Mouse (Mus musculus): ENCODE results near the gene Nfu1. TPM values are rescaled to one million over a fixed set of nuclear protein-coding genes. Genes with fewer than 3 reads are reported as not detected.
A peak's percentile ranks its signal among the peaks of the same experiment; 100 is the strongest.
"Not testable (repeated sequence)": the region's sequence is repeated elsewhere in the genome, so short reads cannot be mapped to it uniquely, and the experiment has no call there.

Nfu1 gene
- polyA plus RNA-seq, 1 experiment, result 130 TPM

GRCm38 (mm10) chr6:87042004-87042336 lies 32.9 kb downstream of the Nfu1 start:
- no peak for DNase-seq
- TF ChIP-seq CTCF (IDR thresholded peaks at IDR 0.05; ENCODE audit: borderline replicate concordance, insufficient read depth, low read depth, low read length), result no peak
- Histone ChIP-seq H3K4me3 (replicated peaks; ENCODE audit: insufficient read depth, low read depth, low read length) (peak overlapping the region; percentile 77), H3K27me3 (ENCODE audit: control insufficient read depth, insufficient read depth, low read length) (no peaks in the 10 kb centered on the region), H3K4me1 (ENCODE audit: control insufficient read depth, insufficient read depth, low read length) (peaks cover 6% of the 10 kb centered on the region), H3K27ac (ENCODE audit: insufficient read depth, low read length) (peak overlapping the region; percentile 99)
- under 1% methylated on average over 11 of the region's 11 CpGs for WGBS

- Histone ChIP-seq H3K27me3 (ENCODE audit: control insufficient read depth, insufficient read depth, low read length) (no peaks in the 10 kb centered on the region), H3K4me3 (replicated peaks; ENCODE audit: insufficient read depth, low read depth, low read length) (peak within 1 kb of the TSS; percentile 77), H3K27ac (ENCODE audit: insufficient read depth, low read length) (peak within 1 kb of the TSS; percentile 99), H3K4me1 (ENCODE audit: control insufficient read depth, insufficient read depth, low read length) (peaks cover 6% of the 10 kb centered on the region)
- WGBS, result under 1% methylated on average over 67 of the region's 68 CpGs
- DNase-seq, result peak; percentile 95 to 96
- peak; percentile 99 for TF ChIP-seq POLR2A (IDR thresholded peaks at IDR 0.05; ENCODE audit: borderline replicate concordance, insufficient read depth, low read length)
- no peak for TF ChIP-seq CTCF (IDR thresholded peaks at IDR 0.05; ENCODE audit: borderline replicate concordance, insufficient read depth, low read depth, low read length)
These were observed 33.5 kb downstream of the Nfu1 start, which contains the start of gene Gfpt1 for GRCm38 (mm10) chr6:87042337-87043130. Gene Gfpt1, plus strand, starts transcription at chr6:87042846.

GRCm38 (mm10) chr6:87043131-87043516 lies 34.1 kb downstream of the Nfu1 start:
- Histone ChIP-seq H3K4me1 (ENCODE audit: control insufficient read depth, insufficient read depth, low read length) (peaks cover 6% of the 10 kb centered on the region), H3K4me3 (replicated peaks; ENCODE audit: insufficient read depth, low read depth, low read length) (peak overlapping the region; percentile 77), H3K27ac (ENCODE audit: insufficient read depth, low read length) (peak overlapping the region; percentile 65; the same call in 1 of the 2 replicates), H3K27me3 (ENCODE audit: control insufficient read depth, insufficient read depth, low read length) (no peaks in the 10 kb centered on the region)
- 2% methylated on average over 9 of the region's 9 CpGs for WGBS
- DNase-seq, result no peak
- TF ChIP-seq CTCF (IDR thresholded peaks at IDR 0.05; ENCODE audit: borderline replicate concordance, insufficient read depth, low read depth, low read length) (no peak), POLR2A (IDR thresholded peaks at IDR 0.05; ENCODE audit: borderline replicate concordance, insufficient read depth, low read length) (no peak)

- no peak overlapping the region for H3K27ac ChIP-seq (ENCODE audit: insufficient read depth, low read length)
- peaks cover 6% of the 10 kb centered on the region for H3K4me1 ChIP-seq (ENCODE audit: control insufficient read depth, insufficient read depth, low read length)
- no peak for DNase-seq
- 89% methylated on average over 2 of the region's 2 CpGs for WGBS
- H3K27me3 ChIP-seq (ENCODE audit: control insufficient read depth, insufficient read depth, low read length), result no peaks in the 10 kb centered on the region
- TF ChIP-seq CTCF (IDR thresholded peaks at IDR 0.05; ENCODE audit: borderline replicate concordance, insufficient read depth, low read depth, low read length) (no peak), POLR2A (IDR thresholded peaks at IDR 0.05; ENCODE audit: borderline replicate concordance, insufficient read depth, low read length) (no peak)
- no peak overlapping the region for H3K4me3 ChIP-seq (replicated peaks; ENCODE audit: insufficient read depth, low read depth, low read length)
These were observed 35.9 kb downstream of the Nfu1 start for GRCm38 (mm10) chr6:87044895-87045294.

GRCm38 (mm10) chr6:87045507-87045906 lies 36.5 kb downstream of the Nfu1 start:
- TF ChIP-seq POLR2A (IDR thresholded peaks at IDR 0.05; ENCODE audit: borderline replicate concordance, insufficient read depth, low read length) (no peak), CTCF (IDR thresholded peaks at IDR 0.05; ENCODE audit: borderline replicate concordance, insufficient read depth, low read depth, low read length) (no peak)
- DNase-seq, result no peak
- H3K4me3 ChIP-seq (replicated peaks; ENCODE audit: insufficient read depth, low read depth, low read length), result no peak overlapping the region
- H3K27me3 ChIP-seq (ENCODE audit: control insufficient read depth, insufficient read depth, low read length), result no peaks in the 10 kb centered on the region
- H3K27ac ChIP-seq (ENCODE audit: insufficient read depth, low read length), result no peak overlapping the region
- 80% methylated on average over 3 of the region's 3 CpGs for WGBS
- peaks cover 6% of the 10 kb centered on the region for H3K4me1 ChIP-seq (ENCODE audit: control insufficient read depth, insufficient read depth, low read length)

- H3K27ac ChIP-seq (ENCODE audit: insufficient read depth, low read length), result not testable (repeated sequence)
These were observed 39.7 kb downstream of the Nfu1 start for GRCm38 (mm10) chr6:87048712-87049111.

GRCm38 (mm10) chr6:87051886-87052425 lies 42.9 kb downstream of the Nfu1 start:
- no peak overlapping the region for H3K27ac ChIP-seq (ENCODE audit: insufficient read depth, low read length)
- DNase-seq, result no peak
- H3K4me3 ChIP-seq (replicated peaks; ENCODE audit: insufficient read depth, low read depth, low read length), result no peak overlapping the region
- 89% methylated on average over 10 of the region's 10 CpGs for WGBS
- no peaks in the 10 kb centered on the region for H3K4me1 ChIP-seq (ENCODE audit: control insufficient read depth, insufficient read depth, low read length)
- H3K27me3 ChIP-seq (ENCODE audit: control insufficient read depth, insufficient read depth, low read length), result no peaks in the 10 kb centered on the region
- TF ChIP-seq POLR2A (IDR thresholded peaks at IDR 0.05; ENCODE audit: borderline replicate concordance, insufficient read depth, low read length) (no peak), CTCF (IDR thresholded peaks at IDR 0.05; ENCODE audit: borderline replicate concordance, insufficient read depth, low read depth, low read length) (no peak)

More at GRCm38 (mm10) chr6:87048712-87049111, 39.7 kb downstream of the Nfu1 start:
- WGBS, result 99% methylated on average over 7 of the region's 7 CpGs
- DNase-seq; H3K4me1 ChIP-seq (ENCODE audit: control insufficient read depth, insufficient read depth, low read length); H3K4me3 ChIP-seq (replicated peaks; ENCODE audit: insufficient read depth, low read depth, low read length); H3K27me3 ChIP-seq (ENCODE audit: control insufficient read depth, insufficient read depth, low read length): not testable (repeated sequence)

GRCm38 (mm10) chr6:87054193-87054592 lies 45.2 kb downstream of the Nfu1 start:
- Histone ChIP-seq H3K27ac (ENCODE audit: insufficient read depth, low read length) (no peak overlapping the region), H3K27me3 (ENCODE audit: control insufficient read depth, insufficient read depth, low read length) (no peaks in the 10 kb centered on the region), H3K4me3 (replicated peaks; ENCODE audit: insufficient read depth, low read depth, low read length) (no peak overlapping the region), H3K4me1 (ENCODE audit: control insufficient read depth, insufficient read depth, low read length) (no peaks in the 10 kb centered on the region)
- WGBS, result 86% methylated on average over 8 of the region's 8 CpGs
- DNase-seq, result no peak
- TF ChIP-seq POLR2A (IDR thresholded peaks at IDR 0.05; ENCODE audit: borderline replicate concordance, insufficient read depth, low read length), result no peak
- no peak for TF ChIP-seq CTCF (IDR thresholded peaks at IDR 0.05; ENCODE audit: borderline replicate concordance, insufficient read depth, low read depth, low read length)
